Mouse (Mus musculus) stomach, embryonic 15.5 days (tissue): ENCODE data around the gene Tnfrsf4. TPM values are rescaled to one million over a fixed set of nuclear protein-coding genes. Genes with fewer than 3 reads are reported as not detected.
A peak's percentile ranks its signal among the peaks of the same experiment; 100 is the strongest.

Source experiments
- microRNA counts: library from miRNA; unstranded; fragments of <30 nt; microRNA quantifications from one replicate; lab custom pipeline; 2016
- microRNA-seq: library from miRNA; unstranded; fragments of <30 nt; microRNA quantifications from one replicate; pipeline ENCODE4, GENCODE M21; 2016
- polyA plus RNA-seq: library from polyadenylated mRNA; unstranded; fragments of >200 nt; fragmentation: Nextera tagmentation; extraction: Ambion mirVana; gene quantifications from 2 replicates; pipeline ENCODE4 v1.2.1, GENCODE M21; 2015

Gene Tnfrsf4
- polyA plus RNA-seq, 1 experiment from 2014 or later, result 0.64 TPM

MicroRNAs encoded within 50 kb of the gene (microRNA counts, 519-probe panel; counts per million panel counts)
- microRNA mmu-miR-200a (lab: Ali Mortazavi, UCI), result 3,246 counts per million, percentile 82 among the panel's probes with 10 or more counts
- microRNA mmu-miR-200b (lab: Ali Mortazavi, UCI), result 3,718 counts per million, percentile 93 among the panel's probes with 10 or more counts
- 4,056 counts per million, percentile 95 among the panel's probes with 10 or more counts for microRNA mmu-miR-429 (lab: Ali Mortazavi, UCI)

Small RNA genes within 50 kb of the gene (microRNA-seq; reads per million reads assigned to microRNA genes)
- gene Mir200a (1,467 reads per million, percentile 78 among the genes with 10 or more reads in this experiment), gene Mir200b (8,711 reads per million, percentile 93 among the genes with 10 or more reads in this experiment), gene Mir429 (24,459 reads per million, percentile 97 among the genes with 10 or more reads in this experiment)

Other genes with a start within 250 kb of the Tnfrsf4 start
- gene Vwa1, start 239.1 kb upstream of the Tnfrsf4 start, polyA plus RNA-seq, result 27.6 and 28.2 TPM in 2 replicates
- 0.55 and 0.89 TPM in 2 replicates for gene Tmem88b, start 228.0 kb upstream of the Tnfrsf4 start, polyA plus RNA-seq
- gene Ankrd65, start 223.4 kb upstream of the Tnfrsf4 start, polyA plus RNA-seq, result 0.22 TPM in 1 of 2 replicates, not detected in the other
- 195 and 219 TPM in 2 replicates for gene Mrpl20, start 211.0 kb upstream of the Tnfrsf4 start, polyA plus RNA-seq
- gene Ccnl2, start 201.4 kb upstream of the Tnfrsf4 start, polyA plus RNA-seq, result 166 and 167 TPM in 2 replicates
- gene Aurkaip1, start 182.6 kb upstream of the Tnfrsf4 start, polyA plus RNA-seq, result 138 and 157 TPM in 2 replicates
- gene Mxra8, start 174.2 kb upstream of the Tnfrsf4 start, polyA plus RNA-seq, result 110 and 121 TPM in 2 replicates
- gene Dvl1, start 166.4 kb upstream of the Tnfrsf4 start, polyA plus RNA-seq, result 13.7 and 16.0 TPM in 2 replicates
- gene Tas1r3, start 150.5 kb upstream of the Tnfrsf4 start, polyA plus RNA-seq, result 0.30 and 0.50 TPM in 2 replicates
- 14.7 and 15.7 TPM in 2 replicates for gene Cptp, start 144.4 kb upstream of the Tnfrsf4 start, polyA plus RNA-seq
- 59.7 and 60.7 TPM in 2 replicates for gene Ints11, start 144.3 kb upstream of the Tnfrsf4 start, polyA plus RNA-seq
- gene Pusl1, start 122.1 kb upstream of the Tnfrsf4 start, polyA plus RNA-seq, result 51.2 and 51.9 TPM in 2 replicates
- 17.0 and 17.5 TPM in 2 replicates for gene Acap3, start 122.0 kb upstream of the Tnfrsf4 start, polyA plus RNA-seq
- 100 and 102 TPM in 2 replicates for gene Ube2j2, start 70.0 kb upstream of the Tnfrsf4 start, polyA plus RNA-seq
- gene C1qtnf12, start 51.5 kb upstream of the Tnfrsf4 start, polyA plus RNA-seq, result 46.2 and 49.1 TPM in 2 replicates
- gene B3galt6, start 21.2 kb upstream of the Tnfrsf4 start, polyA plus RNA-seq, result 14.4 and 14.6 TPM in 2 replicates
- gene Sdf4, start 21.0 kb upstream of the Tnfrsf4 start, polyA plus RNA-seq, result 154 and 168 TPM in 2 replicates
- 2.3 and 2.5 TPM in 2 replicates for gene Tnfrsf18, start 12.3 kb downstream of the Tnfrsf4 start, polyA plus RNA-seq
- 4.1 and 5.0 TPM in 2 replicates for gene Ttll10, start 45.6 kb downstream of the Tnfrsf4 start, polyA plus RNA-seq
- gene 9430015G10Rik, start 96.1 kb downstream of the Tnfrsf4 start, polyA plus RNA-seq, result 27.3 and 29.9 TPM in 2 replicates
- gene Rnf223, start 116.7 kb downstream of the Tnfrsf4 start, polyA plus RNA-seq, result 0.39 and 0.44 TPM in 2 replicates
- gene Agrn, start 183.6 kb downstream of the Tnfrsf4 start, polyA plus RNA-seq, result 61.7 and 67.8 TPM in 2 replicates
- 3.2 and 4.8 TPM in 2 replicates for gene Isg15, start 187.0 kb downstream of the Tnfrsf4 start, polyA plus RNA-seq
- 3.0 TPM in 2 replicates for gene AW011738, start 189.5 kb downstream of the Tnfrsf4 start, polyA plus RNA-seq
- gene Perm1, start 202.0 kb downstream of the Tnfrsf4 start, polyA plus RNA-seq, result 0.61 and 0.99 TPM in 2 replicates
- gene Plekhn1, start 221.0 kb downstream of the Tnfrsf4 start, polyA plus RNA-seq, result 20.0 and 22.1 TPM in 2 replicates
- 72.0 and 75.3 TPM in 2 replicates for gene Noc2l, start 222.2 kb downstream of the Tnfrsf4 start, polyA plus RNA-seq
- 1.2 and 3.1 TPM in 2 replicates for gene Samd11, start 241.8 kb downstream of the Tnfrsf4 start, polyA plus RNA-seq